Mouse (Mus musculus): Measurements from ENCODE around the gene Cers6.

GRCm38 (mm10) chr2:68874575-68874974, 13.3 kb downstream of the Cers6 start:
- TF ChIP-seq CTCF (IDR thresholded peaks at IDR 0.05; ENCODE audit: borderline replicate concordance, control insufficient read depth, extremely low read depth, insufficient read depth, low read length, poor library complexity): no peak
- no peak for TF ChIP-seq POLR2A (IDR thresholded peaks at IDR 0.05; ENCODE audit: control insufficient read depth, extremely low read depth, insufficient read depth, low read length, poor library complexity)
